Mouse (Mus musculus) neural tube, embryonic 14.5 days (tissue): ENCODE data around the gene Upf2. TPM values are rescaled to one million over a fixed set of nuclear protein-coding genes. Genes with fewer than 3 reads are reported as not detected.

Experiments used
- polyA plus RNA-seq: library from polyadenylated mRNA; unstranded; fragments of >200 nt; fragmentation: Nextera tagmentation; extraction: Ambion mirVana; gene quantifications from 2 replicates; pipeline ENCODE4 v1.2.1, GENCODE M21; 2014

Gene Upf2
- polyA plus RNA-seq, 1 experiment from 2014 or later: 10.4 TPM

Other genes starting within 250 kb of the Upf2 start
- gene Camk1d, start 237.0 kb upstream of the Upf2 start, polyA plus RNA-seq: 9.1 and 9.9 TPM in 2 replicates
- gene Nudt5, start 106.5 kb upstream of the Upf2 start, polyA plus RNA-seq: 22.7 and 27.3 TPM in 2 replicates
- 241 and 270 TPM in 2 replicates for gene Cdc123, start 106.3 kb upstream of the Upf2 start, polyA plus RNA-seq
- gene Gm13199, start 88.5 kb upstream of the Upf2 start, polyA plus RNA-seq: 1.7 and 2.8 TPM in 2 replicates
- 134 and 144 TPM in 2 replicates for gene Sec61a2, start 56.0 kb upstream of the Upf2 start, polyA plus RNA-seq
- 7.7 and 10.1 TPM in 2 replicates for gene Dhtkd1, start 8.7 kb upstream of the Upf2 start, polyA plus RNA-seq
- 7.3 and 10.9 TPM in 2 replicates for gene Proser2, start 178.7 kb downstream of the Upf2 start, polyA plus RNA-seq